Mouse (Mus musculus): Measurements from ENCODE around the gene Ptprn2.

DNA sequence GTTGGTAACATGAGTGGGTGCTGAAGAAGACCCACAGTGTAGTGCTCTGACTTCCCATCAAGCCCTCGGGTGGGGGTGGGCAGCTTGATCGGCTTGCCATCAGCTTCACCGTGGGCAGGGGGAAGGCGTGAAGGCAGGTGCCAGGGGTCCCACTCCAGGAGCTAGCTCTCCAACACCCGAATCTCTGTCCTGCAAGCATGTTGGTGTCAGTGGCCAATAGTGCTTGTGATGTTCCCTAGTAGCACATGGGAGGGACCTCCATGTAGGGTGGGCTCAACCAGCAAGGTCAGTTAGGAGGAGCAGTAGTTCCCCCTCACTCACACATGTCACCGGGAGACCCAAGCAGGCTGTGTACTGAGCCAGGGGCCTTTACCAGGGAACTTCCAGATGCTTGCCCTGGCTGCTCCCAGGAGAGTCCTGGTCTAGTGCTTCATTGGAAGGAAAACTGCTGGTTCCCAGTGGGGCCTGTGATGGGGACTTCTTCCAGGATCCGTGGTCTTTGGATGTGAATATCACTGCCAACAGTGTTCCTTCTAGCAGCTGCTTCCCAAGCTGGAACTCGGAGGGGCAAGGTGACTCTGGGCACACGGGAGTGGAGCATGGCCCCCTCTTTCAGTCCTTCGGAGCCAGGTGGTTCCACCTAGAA, 569.5 kb downstream of the Ptprn2 start:
- TF ChIP-seq MAFK (IDR thresholded peaks at IDR 0.05; ENCODE audit: insufficient replicate concordance, low read length), result no peak
- TF ChIP-seq HCFC1 (IDR thresholded peaks at IDR 0.05; ENCODE audit: low read depth, low read length), result no peak
- no peak for TF ChIP-seq POLR2A (IDR thresholded peaks at IDR 0.05; ENCODE audit: low read depth, low read length)
- no peak for TF ChIP-seq SMC3 (IDR thresholded peaks at IDR 0.05; ENCODE audit: low read depth, low read length)
- no peak for TF ChIP-seq CTCF (conservative IDR thresholded peaks at IDR 0.05 in 1 of 2, IDR thresholded peaks at IDR 0.05 in 1 of 2; ENCODE audit: low read depth in 2 of 2, low read length in 2 of 2)
- TF ChIP-seq EP300 (IDR thresholded peaks at IDR 0.05; ENCODE audit: low read length), result no peak
- no peak for TF ChIP-seq CHD2 (IDR thresholded peaks at IDR 0.05; ENCODE audit: low read length)
- TF ChIP-seq ZNF384 (IDR thresholded peaks at IDR 0.05; ENCODE audit: low read depth, low read length), result no peak
- TF ChIP-seq MAZ (IDR thresholded peaks at IDR 0.05; ENCODE audit: low read depth, low read length), result no peak
- no peak for TF ChIP-seq NRF1 (IDR thresholded peaks at IDR 0.05; ENCODE audit: low read depth, low read length)
- no peak for TF ChIP-seq ZMIZ1 (IDR thresholded peaks at IDR 0.05; ENCODE audit: low read depth, low read length)
- TF ChIP-seq CHD1 (IDR thresholded peaks at IDR 0.05; ENCODE audit: low read depth, low read length), result no peak
- no peak for TF ChIP-seq USF2 (conservative IDR thresholded peaks at IDR 0.05; ENCODE audit: low read depth, low read length)
